Mouse (Mus musculus) CH12.LX (cell line): ENCODE data around the gene Tedc1. TPM values are rescaled to one million over a fixed set of nuclear protein-coding genes. Genes with fewer than 3 reads are reported as not detected.
A peak's percentile ranks its signal among the peaks of the same experiment; 100 is the strongest.

Experiments used
- DNase-seq: peaks from one replicate; pipeline ENCODE4 v3.0.0-alpha.2; 2013; ENCODE audit errors: extremely low read depth
- H3K27ac ChIP-seq: 2 replicates; pipeline ENCODE4 v1.5.1; 2012; ENCODE audit warnings: low read depth, mild to moderate bottlenecking, control low read depth, moderate library complexity; ENCODE audit not compliant: insufficient read depth
- H3K27me3 ChIP-seq: replicated peaks from 2 replicates; pipeline ENCODE3; 2012; ENCODE audit warnings: inconsistent platforms
- H3K36me3 ChIP-seq, 2 experiments: replicated peaks in 1 of 2; 2 replicates each; pipeline versions ENCODE3 to v1.6.1; 2012; ENCODE audit warnings: inconsistent platforms in 1 of 2, low read length in 1 of 2, mild to moderate bottlenecking in 1 of 2, mixed read lengths in 1 of 2, moderate library complexity in 1 of 2; ENCODE audit not compliant: control insufficient read depth in 1 of 2, insufficient read depth in 1 of 2
- H3K4me1 ChIP-seq, 2 experiments: 2 replicates each; pipeline ENCODE4 v1.6.1; 2012; ENCODE audit warnings: inconsistent platforms in 1 of 2, moderate library complexity in 1 of 2; ENCODE audit not compliant: insufficient read depth in 2 of 2, control insufficient read depth in 1 of 2
- H3K4me2 ChIP-seq: 2 replicates; pipeline ENCODE4 v1.6.1; 2012; ENCODE audit warnings: low read depth, mild to moderate bottlenecking, control low read depth; ENCODE audit not compliant: poor library complexity, insufficient read depth, severe bottlenecking
- H3K4me3 ChIP-seq, 3 experiments: fragments of 150-350 bp in 1 of 3; sonication (generic) in 1 of 3; replicated peaks in 1 of 3; 2 replicates each; pipeline versions ENCODE3 to v1.5.1; 2011 to 2012; ENCODE audit warnings: low read depth in 2 of 3, low read length in 2 of 3, mild to moderate bottlenecking in 2 of 3, moderate library complexity in 2 of 3, control low read depth in 1 of 3, improper control_type of control experiment in 1 of 3, inconsistent platforms in 1 of 3, mixed read lengths in 1 of 3; ENCODE audit not compliant: poor library complexity in 1 of 3
- H3K79me2 ChIP-seq: replicated peaks from 2 replicates; pipeline ENCODE4 v1.6.1; 2012; ENCODE audit warnings: mild to moderate bottlenecking, moderate library complexity; ENCODE audit not compliant: control insufficient read depth, poor library complexity, insufficient read depth, severe bottlenecking; ENCODE audit errors: extremely low read depth
- H3K9ac ChIP-seq: 2 replicates; pipeline ENCODE4 v1.6.1; 2012; ENCODE audit warnings: low read depth, mild to moderate bottlenecking, control low read depth, moderate library complexity; ENCODE audit not compliant: insufficient read depth
- H3K9me3 ChIP-seq: replicated peaks from 2 replicates; pipeline ENCODE3; 2012; ENCODE audit warnings: low read length, inconsistent platforms, mixed read lengths
- BHLHE40 ChIP-seq: IDR thresholded peaks from 2 replicates; pipeline ENCODE4 v1.6.1; 2011; ENCODE audit warnings: mild to moderate bottlenecking, low read depth, low read length, improper control_type of control experiment
- CHD1 ChIP-seq: IDR thresholded peaks from 2 replicates; pipeline ENCODE4 v1.6.1; 2012; ENCODE audit warnings: low read depth, low read length, improper control_type of control experiment, inconsistent platforms
- CHD2 ChIP-seq: IDR thresholded peaks from 2 replicates; pipeline ENCODE4 v1.6.1; 2011; ENCODE audit warnings: low read length, improper control_type of control experiment
- CTCF ChIP-seq, 2 experiments: IDR thresholded peaks in 1 of 2; conservative IDR thresholded peaks in 1 of 2; 2 replicates each; pipeline ENCODE4 v1.5.1; 2011 to 2012; ENCODE audit warnings: low read depth in 2 of 2, low read length in 2 of 2, improper control_type of control experiment in 1 of 2, inconsistent platforms in 1 of 2, mild to moderate bottlenecking in 1 of 2, moderate library complexity in 1 of 2
- E2F4 ChIP-seq: IDR thresholded peaks from 2 replicates; pipeline ENCODE4 v1.6.1; 2011; ENCODE audit warnings: low read depth, low read length, improper control_type of control experiment; ENCODE audit not compliant: insufficient replicate concordance
- ELF1 ChIP-seq: IDR thresholded peaks from 2 replicates; pipeline ENCODE4 v1.6.1; 2014; ENCODE audit warnings: low read depth, mild to moderate bottlenecking, inconsistent platforms, low read length, improper control_type of control experiment
- EP300 ChIP-seq: IDR thresholded peaks from 2 replicates; pipeline ENCODE4 v1.6.1; 2011; ENCODE audit warnings: low read length, improper control_type of control experiment
- ETS1 ChIP-seq: conservative IDR thresholded peaks from 2 replicates; pipeline ENCODE4 v1.6.1; 2012; ENCODE audit warnings: low read depth, mild to moderate bottlenecking, inconsistent platforms, low read length, improper control_type of control experiment, moderate library complexity
- GABPA ChIP-seq: IDR thresholded peaks from 2 replicates; pipeline ENCODE4 v1.6.1; 2012; ENCODE audit warnings: low read depth, low read length, improper control_type of control experiment, inconsistent platforms; ENCODE audit not compliant: insufficient replicate concordance
- IRF4 ChIP-seq: IDR thresholded peaks from 2 replicates; pipeline ENCODE4 v1.6.1; 2014; ENCODE audit warnings: low read depth, mild to moderate bottlenecking, inconsistent platforms, low read length, improper control_type of control experiment
- JUN ChIP-seq: IDR thresholded peaks from 2 replicates; pipeline ENCODE4 v1.6.1; 2011; ENCODE audit warnings: low read depth, mild to moderate bottlenecking, low read length, improper control_type of control experiment, moderate library complexity; ENCODE audit not compliant: insufficient read depth
- JUND ChIP-seq: conservative IDR thresholded peaks from 2 replicates; pipeline ENCODE4 v1.6.1; 2011; ENCODE audit warnings: low read depth, low read length, improper control_type of control experiment
- KAT2A ChIP-seq: IDR thresholded peaks from 2 replicates; pipeline ENCODE4 v1.6.1; 2012; ENCODE audit warnings: low read length, improper control_type of control experiment, inconsistent platforms; ENCODE audit not compliant: insufficient replicate concordance
- MAFK ChIP-seq: IDR thresholded peaks from 2 replicates; pipeline ENCODE4 v1.6.1; 2011; ENCODE audit warnings: low read length, improper control_type of control experiment; ENCODE audit not compliant: insufficient replicate concordance
- MAX ChIP-seq: IDR thresholded peaks from 2 replicates; pipeline ENCODE4 v1.6.1; 2011; ENCODE audit warnings: low read length, improper control_type of control experiment
- MAZ ChIP-seq: IDR thresholded peaks from 2 replicates; pipeline ENCODE4 v1.6.1; 2012; ENCODE audit warnings: low read depth, mild to moderate bottlenecking, inconsistent platforms, low read length, improper control_type of control experiment, moderate library complexity
- MEF2A ChIP-seq: IDR thresholded peaks from 2 replicates; pipeline ENCODE4 v1.6.1; 2014; ENCODE audit warnings: low read depth, mild to moderate bottlenecking, inconsistent platforms, low read length, improper control_type of control experiment, borderline replicate concordance
- MXI1 ChIP-seq: IDR thresholded peaks from 2 replicates; pipeline ENCODE4 v1.6.1; 2011; ENCODE audit warnings: mild to moderate bottlenecking, low read depth, low read length, improper control_type of control experiment
- MYC ChIP-seq: IDR thresholded peaks from 2 replicates; pipeline ENCODE4 v1.6.1; 2011; ENCODE audit warnings: low read depth, mild to moderate bottlenecking, improper control_type of control experiment, low read length
- PAX5 ChIP-seq: IDR thresholded peaks from 2 replicates; pipeline ENCODE4 v1.6.1; 2012; ENCODE audit warnings: low read length, inconsistent platforms, mixed read lengths
- POLR2A ChIP-seq: IDR thresholded peaks from 2 replicates; pipeline ENCODE4 v1.6.1; 2011; ENCODE audit warnings: low read depth, mild to moderate bottlenecking, improper control_type of control experiment, low read length
- POLR2AphosphoS2 ChIP-seq: IDR thresholded peaks from 2 replicates; pipeline ENCODE4 v1.6.1; 2011; ENCODE audit warnings: low read depth, low read length, improper control_type of control experiment
- RAD21 ChIP-seq: IDR thresholded peaks from 2 replicates; pipeline ENCODE4 v1.6.1; 2011; ENCODE audit warnings: low read depth, mild to moderate bottlenecking, low read length, improper control_type of control experiment, moderate library complexity
- RCOR1 ChIP-seq: conservative IDR thresholded peaks from 2 replicates; pipeline ENCODE4 v1.6.1; 2012; ENCODE audit warnings: low read depth, mild to moderate bottlenecking, inconsistent platforms, low read length, improper control_type of control experiment
- SIN3A ChIP-seq: IDR thresholded peaks from 2 replicates; pipeline ENCODE4 v1.6.1; 2012; ENCODE audit warnings: low read length, improper control_type of control experiment, inconsistent platforms
- SMC3 ChIP-seq: IDR thresholded peaks from 2 replicates; pipeline ENCODE4 v1.6.1; 2011; ENCODE audit warnings: low read depth, low read length, improper control_type of control experiment
- USF1 ChIP-seq: IDR thresholded peaks from 2 replicates; pipeline ENCODE4 v1.6.1; 2014; ENCODE audit warnings: low read depth, mild to moderate bottlenecking, inconsistent platforms, low read length, improper control_type of control experiment
- USF2 ChIP-seq: conservative IDR thresholded peaks from 2 replicates; pipeline ENCODE4 v1.6.1; 2011; ENCODE audit warnings: low read depth, low read length, improper control_type of control experiment
- ZC3H11A ChIP-seq: IDR thresholded peaks from 2 replicates; pipeline ENCODE4 v1.6.1; 2012; ENCODE audit warnings: low read depth, mild to moderate bottlenecking, inconsistent platforms, low read length, improper control_type of control experiment
- ZMIZ1 ChIP-seq: IDR thresholded peaks from 2 replicates; pipeline ENCODE4 v1.6.1; 2012; ENCODE audit warnings: low read depth, mild to moderate bottlenecking, inconsistent platforms, low read length, improper control_type of control experiment
- ZNF384 ChIP-seq: IDR thresholded peaks from 2 replicates; pipeline ENCODE4 v1.6.1; 2012; ENCODE audit warnings: low read depth, low read length, improper control_type of control experiment, inconsistent platforms
- dilution Hi-C: fragments of 300-500 bp; cut with MboI; formaldehyde crosslinking; loops from 2 replicates; pipeline ENCODE4 v1.14.3; 2020; ENCODE audit warnings: low sequenced_read_pairs; ENCODE audit not compliant: extremely low pct_unique_long_range_greater_than_20kb, extremely low pct_ligation_motif_present
- in situ Hi-C: fragments of 300-500 bp; cut with MboI; formaldehyde crosslinking; loops from 3 replicates; pipeline ENCODE4 v1.14.3; 2019; ENCODE audit warnings: low sequenced_read_pairs, low pct_ligation_motif_present, low pct_unique_long_range_greater_than_20kb, mixed read lengths
- polyA plus RNA-seq: library from polyadenylated mRNA; unstranded; fragments of >175 nt; gene quantifications from 2 replicates; pipeline ENCODE4 v1.2.1, GENCODE M21; 2012; ENCODE audit warnings: low read depth; ENCODE audit not compliant: insufficient read length
- total RNA-seq, 2 experiments: library from RNA; depleted of rRNA; stranded (reverse); fragments of 300-350 nt in 1 of 2; fragments of >200 nt in 1 of 2; gene quantifications; 2 replicates each; pipeline ENCODE4 v1.2.3; 2012 to 2014

The Tedc1 gene
- total and polyA plus RNA-seq, 3 experiments: 6.4 to 14.0 (median 9.0) TPM

GRCm38 (mm10) chr12:113145591-113145990 lies 10.6 kb upstream of the Tedc1 start:
- dilution Hi-C loops: no loop called here
- DNase-seq: no peak
- H3K9ac ChIP-seq: no peak overlapping the region
- peaks cover 10 to 24% of the 10 kb centered on the region in 2 experiments for H3K4me1 ChIP-seq
- no peak overlapping the region for H3K4me2 ChIP-seq
- peaks cover 0 to 7% of the 10 kb centered on the region in 2 experiments for H3K36me3 ChIP-seq
- peaks cover 8% of the 10 kb centered on the region for H3K9me3 ChIP-seq
- TF ChIP-seq IRF4: no peak
- TF ChIP-seq ZMIZ1: no peak
- TF ChIP-seq ZNF384: no peak
- TF ChIP-seq MEF2A: no peak
- TF ChIP-seq MXI1: no peak
- no peak for TF ChIP-seq SMC3
- TF ChIP-seq ZC3H11A: no peak
- no peak for TF ChIP-seq JUN
- TF ChIP-seq MYC: no peak
- in situ Hi-C loops: no loop called here
- H3K79me2 ChIP-seq: no peaks in the 10 kb centered on the region
- no peak overlapping the region for H3K4me3 ChIP-seq
- peaks cover 28% of the 10 kb centered on the region for H3K27me3 ChIP-seq
- no peak overlapping the region for H3K27ac ChIP-seq

GRCm38 (mm10) chr12:113146112-113147057 lies 9.8 kb upstream of the Tedc1 start, which contains the start of gene Crip1:
Crip1 (plus strand) TSS chr12:113146316.
- Histone ChIP-seq H3K9ac (no peak within 1 kb of the TSS), H3K27ac (no peak within 1 kb of the TSS), H3K9me3 (no peaks in the 10 kb centered on the region), H3K4me2 (no peak within 1 kb of the TSS), H3K27me3 (peaks cover 36% of the 10 kb centered on the region), H3K4me1 (peaks cover 10 to 19% of the 10 kb centered on the region in 2 experiments), H3K79me2 (no peaks in the 10 kb centered on the region), H3K36me3 (peaks cover 0 to 6% of the 10 kb centered on the region in 2 experiments), H3K4me3 (no peak within 1 kb of the TSS)
- peak; percentile 68 for DNase-seq
- dilution Hi-C loops: no loop called here
- in situ Hi-C loops: no loop called here
- TF ChIP-seq POLR2AphosphoS2 (no peak), RCOR1 (no peak), BHLHE40 (no peak), E2F4 (no peak), MAFK (no peak), CHD1 (no peak), PAX5 (no peak), MAX (no peak; the same call in 1 of the 2 replicates), USF2 (no peak), ZC3H11A (0 out of 2 replicates have a peak, but pooled peaks have one; percentile 19), EP300 (no peak), MYC (no peak), SMC3 (peak; percentile 75), USF1 (no peak), ETS1 (no peak), MAZ (no peak), KAT2A (no peak), CHD2 (no peak), MEF2A (no peak), SIN3A (0 out of 2 replicates have a peak, but pooled peaks have one; percentile 26), ELF1 (no peak), JUN (no peak), JUND (no peak), GABPA (no peak), POLR2A (no peak), CTCF (conservative IDR thresholded peaks at IDR 0.05 in 1 of 2, IDR thresholded peaks at IDR 0.05 in 1 of 2; ENCODE audit: low read depth in 2 of 2, low read length in 2 of 2) (peak; percentile 91 to 92), RAD21 (peak; percentile 71)
